In the genomic region with DNA sequence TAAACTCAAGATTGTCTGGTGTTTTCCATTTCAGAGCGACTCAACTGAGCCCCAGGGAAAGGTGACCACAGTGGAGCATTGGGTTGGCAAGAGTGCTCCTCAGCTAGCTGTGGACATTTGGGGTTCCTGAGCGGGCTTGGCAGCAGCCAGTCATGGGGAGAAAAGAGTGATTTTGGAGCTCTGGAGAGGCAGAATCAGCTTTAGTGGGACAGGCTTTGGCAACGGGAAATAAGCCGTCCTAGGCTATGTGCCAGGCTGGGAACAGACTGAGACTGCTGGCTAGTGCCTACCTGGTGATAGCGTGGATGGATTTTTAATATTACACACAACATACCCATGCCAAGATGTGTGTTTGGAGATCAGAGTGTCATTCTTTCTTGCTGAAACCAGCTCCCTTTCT, we compare ENCODE assay signal across 10 mouse cellular contexts.
DNase-seq lines count a peak whose midpoint lies in the region.
"Had no signal": no experiment of that assay in that cellular context is flagged by ENCODE, and none has a peak within 500 bp of the region (broad histone marks: within the 10 kb centered on the region; RNA-seq: fewer than 3 reads in every experiment).

No protein-coding gene starts in this region.

- intact Hi-C loops in left cerebral cortex, postnatal 4 days (cut with DNase I) = no loop called here
- intact Hi-C loops in left cerebral cortex, postnatal 36 days (cut with DNase I) = no loop called here

- DNase-seq in left cerebral cortex, postnatal 4 days = peak; percentile 47
- DNase-seq in left cerebral cortex, postnatal 36 days (ENCODE audit: low spot score in 2 of 2) = no peak
- peak; percentile 86 to 89 for DNase-seq in cerebellum, adult 18-20 months
- peak; percentile 92 to 96 for DNase-seq in cerebellum, postnatal 14 days
- DNase-seq in layer of hippocampus, postnatal 36 days = peak; percentile 46 to 52
- DNase-seq in kidney, postnatal 14 days = no peak
- DNase-seq in embryo, embryonic 9.5 days (ENCODE audit: extremely low spot score) = no peak
- DNase-seq: adrenal gland, postnatal 10 days; gastrocnemius, postnatal 25 days; lung, embryonic 14.5 days had no signal

Comparison
In these comparisons a context has a peak if more than half of its experiments do, and no peak if none do; other contexts are left out.
1. DNase-seq: peak in left cerebral cortex, postnatal 4 days (single experiment), cerebellum, adult 18-20 months (2 of 2), cerebellum, postnatal 14 days (2 of 2) and layer of hippocampus, postnatal 36 days (2 of 2); none in left cerebral cortex, postnatal 36 days (0 of 2), kidney, postnatal 14 days (single experiment) and embryo, embryonic 9.5 days (single experiment).